Mouse (Mus musculus) testis, adult 2 months (tissue): ENCODE measurements around the gene Phf21a. TPM values are rescaled to one million over a fixed set of nuclear protein-coding genes. Genes with fewer than 3 reads are reported as not detected.

Source experiments
- H3K27ac ChIP-seq: fragments of 200-500 bp; 2 replicates; pipeline ENCODE4 v1.5.1; 2012; ENCODE audit warnings: low read depth, low read length; ENCODE audit not compliant: control insufficient read depth, insufficient read depth
- H3K27me3 ChIP-seq: fragments of 200-500 bp; 2 replicates; pipeline ENCODE4 v1.6.1; 2012; ENCODE audit warnings: mild to moderate bottlenecking, low read length, moderate library complexity; ENCODE audit not compliant: control insufficient read depth, insufficient read depth
- H3K36me3 ChIP-seq: fragments of 200-500 bp; 2 replicates; pipeline ENCODE4 v1.6.1; 2012; ENCODE audit warnings: mild to moderate bottlenecking, low read length; ENCODE audit not compliant: control insufficient read depth, insufficient read depth
- H3K4me1 ChIP-seq: fragments of 200-500 bp; 2 replicates; pipeline ENCODE4 v1.6.1; 2012; ENCODE audit warnings: low read length; ENCODE audit not compliant: control insufficient read depth, insufficient read depth
- H3K4me3 ChIP-seq: fragments of 200-500 bp; 2 replicates; pipeline ENCODE4 v1.5.1; 2012; ENCODE audit warnings: low read depth, mild to moderate bottlenecking, low read length, moderate library complexity, mixed read lengths; ENCODE audit not compliant: control insufficient read depth
- CTCF ChIP-seq: fragments of 200-500 bp; IDR thresholded peaks from 2 replicates; pipeline ENCODE4 v1.5.1; 2012; ENCODE audit warnings: low read depth, mild to moderate bottlenecking, inconsistent platforms, low read length, moderate library complexity; ENCODE audit not compliant: control insufficient read depth, insufficient read depth, insufficient replicate concordance
- POLR2A ChIP-seq: fragments of 200-500 bp; IDR thresholded peaks from 2 replicates; pipeline ENCODE4 v1.6.1; 2012; ENCODE audit warnings: low read depth, mild to moderate bottlenecking, inconsistent platforms, low read length, moderate library complexity; ENCODE audit not compliant: control insufficient read depth
- polyA plus RNA-seq: library from polyadenylated mRNA; depleted of rRNA; stranded (reverse); fragments of >200 nt; gene quantifications from 2 replicates; pipeline ENCODE4 v1.2.3, GENCODE M21; 2012

Phf21a gene
- polyA plus RNA-seq, 1 experiment: 78.4 TPM

GRCm38 (mm10) chr2:92205010-92205639, 112.2 kb downstream of the Phf21a start:
- Histone ChIP-seq H3K4me3 (no peak overlapping the region), H3K36me3 (no peaks in the 10 kb centered on the region; the same call in 1 of the 2 replicates), H3K27me3 (no peaks in the 10 kb centered on the region), H3K27ac (no peak overlapping the region), H3K4me1 (no peaks in the 10 kb centered on the region)
- no peak for TF ChIP-seq CTCF
- TF ChIP-seq POLR2A: no peak

GRCm38 (mm10) chr2:92210409-92210808, 117.5 kb downstream of the Phf21a start:
- Histone ChIP-seq H3K4me3 (no peak overlapping the region), H3K27me3 (no peaks in the 10 kb centered on the region), H3K4me1 (no peaks in the 10 kb centered on the region), H3K27ac (no peak overlapping the region), H3K36me3 (no peaks in the 10 kb centered on the region; the same call in 1 of the 2 replicates)
- TF ChIP-seq CTCF (no peak), POLR2A (no peak)

GRCm38 (mm10) chr2:92221431-92221830, 128.5 kb downstream of the Phf21a start:
- H3K27me3 ChIP-seq: no peaks in the 10 kb centered on the region
- no peak overlapping the region for H3K4me3 ChIP-seq
- TF ChIP-seq CTCF: no peak
- TF ChIP-seq POLR2A: no peak
- H3K27ac ChIP-seq: no peak overlapping the region
- H3K36me3 ChIP-seq: no peaks in the 10 kb centered on the region
- H3K4me1 ChIP-seq: no peaks in the 10 kb centered on the region

GRCm38 (mm10) chr2:92225592-92225991, 132.7 kb downstream of the Phf21a start:
- no peak overlapping the region for H3K27ac ChIP-seq
- TF ChIP-seq CTCF (no peak), POLR2A (no peak)
- no peaks in the 10 kb centered on the region for H3K36me3 ChIP-seq
- H3K4me1 ChIP-seq: no peaks in the 10 kb centered on the region
- H3K4me3 ChIP-seq: no peak overlapping the region
- no peaks in the 10 kb centered on the region for H3K27me3 ChIP-seq

- H3K4me3 ChIP-seq: no peak overlapping the region
- H3K36me3 ChIP-seq: no peaks in the 10 kb centered on the region
- H3K27ac ChIP-seq: no peak overlapping the region
- TF ChIP-seq CTCF (no peak), POLR2A (no peak)
- H3K27me3 ChIP-seq: no peaks in the 10 kb centered on the region
- H3K4me1 ChIP-seq: no peaks in the 10 kb centered on the region
Observed at GRCm38 (mm10) chr2:92229973-92230372, 137.1 kb downstream of the Phf21a start.

GRCm38 (mm10) chr2:92231706-92232105, 138.8 kb downstream of the Phf21a start:
- no peaks in the 10 kb centered on the region for H3K36me3 ChIP-seq
- H3K4me1 ChIP-seq: no peaks in the 10 kb centered on the region
- H3K27me3 ChIP-seq: no peaks in the 10 kb centered on the region
- TF ChIP-seq CTCF (no peak), POLR2A (no peak)
- H3K27ac ChIP-seq: no peak overlapping the region
- no peak overlapping the region for H3K4me3 ChIP-seq

- H3K27ac ChIP-seq: no peak overlapping the region
- TF ChIP-seq CTCF (no peak), POLR2A (no peak)
- H3K4me3 ChIP-seq: no peak overlapping the region
- H3K4me1 ChIP-seq: no peaks in the 10 kb centered on the region
- no peaks in the 10 kb centered on the region for H3K27me3 ChIP-seq
- H3K36me3 ChIP-seq: no peaks in the 10 kb centered on the region
Observed at GRCm38 (mm10) chr2:92234768-92235332, 141.9 kb downstream of the Phf21a start.
